13 mouse cellular contexts compared by ENCODE assay signal in the genomic region with DNA sequence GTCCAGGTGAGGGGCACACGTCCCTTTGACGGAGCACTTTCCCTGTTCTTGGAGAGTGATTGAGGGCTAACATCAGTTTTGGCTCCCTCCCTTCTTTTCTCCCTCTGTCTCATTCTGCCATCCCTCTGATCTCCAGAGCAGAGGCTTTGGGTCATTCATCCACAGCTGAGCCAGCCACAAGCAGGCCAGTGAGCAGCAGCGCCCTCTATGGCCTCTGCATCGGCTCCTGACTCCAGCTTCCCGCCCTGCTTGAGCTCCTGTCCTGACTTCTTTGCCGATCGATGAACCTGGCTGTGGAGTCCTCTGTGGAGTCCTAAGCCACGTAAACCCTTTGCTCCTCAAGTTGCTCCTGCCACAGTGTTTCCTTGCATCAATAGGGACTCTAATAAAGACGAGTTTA. TPM values are rescaled to one million over a fixed set of nuclear protein-coding genes. Genes with fewer than 3 reads are reported as not detected.
A peak's percentile ranks its signal among the peaks of the same experiment; 100 is the strongest.
DNase-seq lines count a peak whose midpoint lies in the region; ATAC-seq lines count a peak whose summit lies in the region.
"Had no signal": no experiment of that assay in that cellular context is flagged by ENCODE, and none has a peak within 500 bp of the region (broad histone marks: within the 10 kb centered on the region; RNA-seq: fewer than 3 reads in every experiment).

No protein-coding gene starts in this region.

- H3K27ac ChIP-seq in hindbrain, embryonic 10.5 days, result peak overlapping the region; percentile 1; the same call in 1 of the 2 replicates
- no peak overlapping the region for H3K27ac ChIP-seq in hindbrain, embryonic 13.5 days
- H3K27ac ChIP-seq in midbrain, embryonic 11.5 days (ENCODE audit: low read depth, low read length), result no peak overlapping the region
- H3K27ac ChIP-seq in midbrain, embryonic 13.5 days, result no peak overlapping the region
- H3K27ac ChIP-seq: embryonic facial prominence, embryonic 12.5 days; hindbrain, embryonic 15.5 days had no signal

- no peaks in the 10 kb centered on the region for H3K27me3 ChIP-seq in hindbrain, embryonic 10.5 days (ENCODE audit: insufficient read depth, poor library complexity, severe bottlenecking)
- H3K27me3 ChIP-seq in hindbrain, embryonic 13.5 days, result no peaks in the 10 kb centered on the region
- no peaks in the 10 kb centered on the region for H3K27me3 ChIP-seq in midbrain, embryonic 11.5 days (ENCODE audit: control insufficient read depth, insufficient read depth, low read length)
- no peaks in the 10 kb centered on the region for H3K27me3 ChIP-seq in midbrain, embryonic 13.5 days
- H3K27me3 ChIP-seq: embryonic facial prominence, embryonic 12.5 days; hindbrain, embryonic 15.5 days; Patski had no signal

- DNase-seq in cerebellum, adult 18-20 months, result peak; percentile 27 to 47
- DNase-seq in cerebellum, adult 9-11 months, result no peak
- peak; percentile 53 for DNase-seq in hindbrain, embryonic 10.5 days (ENCODE audit: low spot score)
- DNase-seq in midbrain, embryonic 11.5 days (ENCODE audit: low spot score, missing footprints), result peak; percentile 85
- DNase-seq in testis, postnatal 10 days (ENCODE audit: low spot score), result peak; percentile 60
- DNase-seq: lung, adult 18-20 months had no signal

- H3K4me2 ChIP-seq in hindbrain, embryonic 13.5 days, result no peak overlapping the region
- no peak overlapping the region for H3K4me2 ChIP-seq in midbrain, embryonic 11.5 days
- no peak overlapping the region for H3K4me2 ChIP-seq in midbrain, embryonic 13.5 days (replicated peaks)
- H3K4me2 ChIP-seq: embryonic facial prominence, embryonic 12.5 days; hindbrain, embryonic 15.5 days had no signal

- no peaks in the 10 kb centered on the region for H3K9me3 ChIP-seq in hindbrain, embryonic 10.5 days
- no peaks in the 10 kb centered on the region for H3K9me3 ChIP-seq in hindbrain, embryonic 13.5 days
- H3K9me3 ChIP-seq in midbrain, embryonic 11.5 days (ENCODE audit: control insufficient read depth, low read length), result no peaks in the 10 kb centered on the region
- no peaks in the 10 kb centered on the region for H3K9me3 ChIP-seq in midbrain, embryonic 13.5 days
- H3K9me3 ChIP-seq: embryonic facial prominence, embryonic 12.5 days; hindbrain, embryonic 15.5 days had no signal

- no peak for ATAC-seq in hindbrain, embryonic 13.5 days (ENCODE audit: low FRiP score)
- ATAC-seq in midbrain, embryonic 11.5 days (ENCODE audit: low FRiP score), result no peak
- ATAC-seq in midbrain, embryonic 13.5 days, result no peak
- ATAC-seq in megakaryocyte-erythroid progenitor cell, adult 5-6 weeks (replicated peaks; ENCODE audit: low FRiP score, low TSS enrichment, poor library complexity, severe bottlenecking), result no peak
- ATAC-seq: forebrain, embryonic 16.5 days; Patski had no signal

- H3K36me3 ChIP-seq in hindbrain, embryonic 10.5 days, result peaks cover 18% of the 10 kb centered on the region
- H3K36me3 ChIP-seq in hindbrain, embryonic 13.5 days, result no peaks in the 10 kb centered on the region
- H3K36me3 ChIP-seq in midbrain, embryonic 11.5 days (ENCODE audit: control insufficient read depth, insufficient read depth, low read length), result no peaks in the 10 kb centered on the region
- H3K36me3 ChIP-seq in midbrain, embryonic 13.5 days, result 0 out of 2 replicates have a peak, but pooled peaks cover 5% of the 10 kb centered on the region
- H3K36me3 ChIP-seq: hindbrain, embryonic 15.5 days had no signal

- H3K9ac ChIP-seq in hindbrain, embryonic 13.5 days, result no peak overlapping the region
- no peak overlapping the region for H3K9ac ChIP-seq in midbrain, embryonic 11.5 days (ENCODE audit: low read length)
- no peak overlapping the region for H3K9ac ChIP-seq in midbrain, embryonic 13.5 days (replicated peaks)
- H3K9ac ChIP-seq: embryonic facial prominence, embryonic 12.5 days; hindbrain, embryonic 15.5 days had no signal

- 30% methylated on average over 9 of the region's 9 CpGs for WGBS in hindbrain, embryonic 10.5 days
- 44% methylated on average over 9 of the region's 9 CpGs for WGBS in hindbrain, embryonic 13.5 days
- 28% methylated on average over 9 of the region's 9 CpGs for WGBS in midbrain, embryonic 11.5 days
- 34% methylated on average over 9 of the region's 9 CpGs for WGBS in midbrain, embryonic 13.5 days

- H3K4me3 ChIP-seq in hindbrain, embryonic 10.5 days, result no peak overlapping the region
- H3K4me3 ChIP-seq in hindbrain, embryonic 13.5 days, result no peak overlapping the region
- no peak overlapping the region for H3K4me3 ChIP-seq in midbrain, embryonic 11.5 days (ENCODE audit: low read depth, low read length)
- no peak overlapping the region for H3K4me3 ChIP-seq in midbrain, embryonic 13.5 days (replicated peaks)
- H3K4me3 ChIP-seq: embryonic facial prominence, embryonic 12.5 days; hindbrain, embryonic 15.5 days had no signal

- H3K4me1 ChIP-seq in hindbrain, embryonic 10.5 days (replicated peaks), result peaks cover 52% of the 10 kb centered on the region
- H3K4me1 ChIP-seq in hindbrain, embryonic 13.5 days (replicated peaks), result peaks cover 31% of the 10 kb centered on the region
- peaks cover 5% of the 10 kb centered on the region; the same call in 1 of the 2 replicates for H3K4me1 ChIP-seq in midbrain, embryonic 11.5 days (ENCODE audit: control insufficient read depth, insufficient read depth, low read length)
- peaks cover 32% of the 10 kb centered on the region for H3K4me1 ChIP-seq in midbrain, embryonic 13.5 days (replicated peaks)

RNA-seq across cellular contexts. Expression of a gene that starts 10.9 kb away (rescaled TPM):
- polyA plus RNA-seq in hindbrain, embryonic 10.5 days (2016; fragmentation: Nextera tagmentation; extraction: Ambion mirVana), result 89.1 and 103 TPM in 2 replicates
- polyA plus RNA-seq in hindbrain, embryonic 13.5 days (2015; fragmentation: Nextera tagmentation; extraction: Ambion mirVana), result 126 and 131 TPM in 2 replicates
- polyA plus RNA-seq in midbrain, embryonic 11.5 days (2014; fragmentation: Nextera tagmentation; extraction: Ambion mirVana), result 105 and 110 TPM in 2 replicates
- polyA plus RNA-seq in midbrain, embryonic 13.5 days (2015; fragmentation: Nextera tagmentation; extraction: Ambion mirVana), result 128 and 131 TPM in 2 replicates
- 52.5 and 53.8 TPM in 2 replicates for total RNA-seq in megakaryocyte-erythroid progenitor cell, adult 5-6 weeks (2014; fragmentation: Nextera tagmentation)
- total RNA-seq in megakaryocyte-erythroid progenitor cell, adult 5-6 weeks (2017), result 22.2 and 24.6 TPM in 2 replicates

RNA-seq across cellular contexts. Expression of a gene that starts 11.2 kb away (rescaled TPM):
- 8.9 and 12.9 TPM in 2 replicates for polyA plus RNA-seq in hindbrain, embryonic 10.5 days (2016; fragmentation: Nextera tagmentation; extraction: Ambion mirVana)
- 10.3 and 10.6 TPM in 2 replicates for polyA plus RNA-seq in hindbrain, embryonic 13.5 days (2015; fragmentation: Nextera tagmentation; extraction: Ambion mirVana)
- 13.9 and 16.9 TPM in 2 replicates for polyA plus RNA-seq in midbrain, embryonic 11.5 days (2014; fragmentation: Nextera tagmentation; extraction: Ambion mirVana)
- polyA plus RNA-seq in midbrain, embryonic 13.5 days (2015; fragmentation: Nextera tagmentation; extraction: Ambion mirVana), result 14.0 TPM in 2 replicates
- 5.1 and 5.5 TPM in 2 replicates for total RNA-seq in megakaryocyte-erythroid progenitor cell, adult 5-6 weeks (2014; fragmentation: Nextera tagmentation)
- total RNA-seq in megakaryocyte-erythroid progenitor cell, adult 5-6 weeks (2017), result 8.6 and 9.1 TPM in 2 replicates
